Mouse (Mus musculus) testis, adult 2 months (tissue): ENCODE data around the gene Nap1l1. TPM values are rescaled to one million over a fixed set of nuclear protein-coding genes. Genes with fewer than 3 reads are reported as not detected.

ENCODE experiments used
- H3K27ac ChIP-seq: fragments of 200-500 bp; 2 replicates; pipeline ENCODE4 v1.5.1; 2012; ENCODE audit warnings: low read depth, low read length; ENCODE audit not compliant: control insufficient read depth, insufficient read depth
- H3K27me3 ChIP-seq: fragments of 200-500 bp; 2 replicates; pipeline ENCODE4 v1.6.1; 2012; ENCODE audit warnings: mild to moderate bottlenecking, low read length, moderate library complexity; ENCODE audit not compliant: control insufficient read depth, insufficient read depth
- H3K36me3 ChIP-seq: fragments of 200-500 bp; 2 replicates; pipeline ENCODE4 v1.6.1; 2012; ENCODE audit warnings: mild to moderate bottlenecking, low read length; ENCODE audit not compliant: control insufficient read depth, insufficient read depth
- H3K4me1 ChIP-seq: fragments of 200-500 bp; 2 replicates; pipeline ENCODE4 v1.6.1; 2012; ENCODE audit warnings: low read length; ENCODE audit not compliant: control insufficient read depth, insufficient read depth
- H3K4me3 ChIP-seq: fragments of 200-500 bp; 2 replicates; pipeline ENCODE4 v1.5.1; 2012; ENCODE audit warnings: low read depth, mild to moderate bottlenecking, low read length, moderate library complexity, mixed read lengths; ENCODE audit not compliant: control insufficient read depth
- CTCF ChIP-seq: fragments of 200-500 bp; IDR thresholded peaks from 2 replicates; pipeline ENCODE4 v1.5.1; 2012; ENCODE audit warnings: low read depth, mild to moderate bottlenecking, inconsistent platforms, low read length, moderate library complexity; ENCODE audit not compliant: control insufficient read depth, insufficient read depth, insufficient replicate concordance
- POLR2A ChIP-seq: fragments of 200-500 bp; IDR thresholded peaks from 2 replicates; pipeline ENCODE4 v1.6.1; 2012; ENCODE audit warnings: low read depth, mild to moderate bottlenecking, inconsistent platforms, low read length, moderate library complexity; ENCODE audit not compliant: control insufficient read depth
- polyA plus RNA-seq: library from polyadenylated mRNA; depleted of rRNA; stranded (reverse); fragments of >200 nt; gene quantifications from 2 replicates; pipeline ENCODE4 v1.2.3, GENCODE M21; 2012

The Nap1l1 gene
- polyA plus RNA-seq, 1 experiment = 23.5 TPM

- TF ChIP-seq POLR2A = no peak
- TF ChIP-seq CTCF = no peak
- H3K36me3 ChIP-seq = no peaks in the 10 kb centered on the region
- H3K4me3 ChIP-seq = no peak overlapping the region
- peaks cover 18% of the 10 kb centered on the region for H3K4me1 ChIP-seq
- 0 out of 2 replicates have a peak, but pooled peaks cover 2% of the 10 kb centered on the region for H3K27me3 ChIP-seq
- no peak overlapping the region for H3K27ac ChIP-seq
These were observed 37.0 kb downstream of the Nap1l1 start for GRCm38 (mm10) chr10:111509981-111510380.

GRCm38 (mm10) chr10:111510798-111511197 is 37.8 kb downstream of the Nap1l1 start:
- peaks cover 15% of the 10 kb centered on the region for H3K4me1 ChIP-seq
- 0 out of 2 replicates have a peak, but pooled peaks cover 2% of the 10 kb centered on the region for H3K27me3 ChIP-seq
- no peak overlapping the region for H3K4me3 ChIP-seq
- TF ChIP-seq POLR2A (no peak), CTCF (no peak)
- no peak overlapping the region for H3K27ac ChIP-seq
- no peaks in the 10 kb centered on the region for H3K36me3 ChIP-seq

GRCm38 (mm10) chr10:111512036-111512568 is 39.1 kb downstream of the Nap1l1 start:
- TF ChIP-seq POLR2A (no peak), CTCF (no peak)
- Histone ChIP-seq H3K4me1 (peaks cover 7% of the 10 kb centered on the region), H3K36me3 (no peaks in the 10 kb centered on the region), H3K27ac (no peak overlapping the region), H3K27me3 (no peaks in the 10 kb centered on the region), H3K4me3 (no peak overlapping the region)

DNA sequence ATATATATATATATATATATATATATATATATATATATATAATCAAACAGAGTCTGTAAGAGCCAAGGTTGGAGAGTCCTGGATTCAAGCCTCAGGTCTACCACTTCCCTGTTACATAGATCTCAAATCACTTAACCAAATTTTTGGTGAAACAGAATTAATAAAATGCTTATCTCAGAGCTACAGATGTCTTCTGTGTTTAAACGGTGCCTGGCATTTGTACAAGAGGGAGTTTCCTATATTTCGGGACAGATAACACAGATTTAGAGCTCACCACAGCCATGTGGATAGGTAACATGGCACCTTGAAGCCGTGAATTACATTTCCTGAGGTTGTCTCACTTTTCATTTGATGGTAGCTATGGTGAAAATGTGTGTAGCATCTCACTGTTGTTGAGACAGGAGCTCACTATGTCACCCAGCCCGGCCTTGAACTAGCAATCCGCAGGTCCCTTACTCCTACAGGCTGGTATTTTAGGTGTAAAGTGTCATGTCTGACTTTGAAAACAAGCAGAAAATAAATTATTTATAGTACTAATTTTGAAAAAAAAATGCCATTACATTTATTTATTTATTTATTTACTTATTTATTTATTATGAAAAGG is 41.4 kb downstream of the Nap1l1 start:
- TF ChIP-seq POLR2A (no peak), CTCF (no peak)
- Histone ChIP-seq H3K4me3 (no peak overlapping the region), H3K36me3 (no peaks in the 10 kb centered on the region), H3K27me3 (no peaks in the 10 kb centered on the region), H3K4me1 (no peaks in the 10 kb centered on the region; the same call in 1 of the 2 replicates), H3K27ac (no peak overlapping the region)

DNA sequence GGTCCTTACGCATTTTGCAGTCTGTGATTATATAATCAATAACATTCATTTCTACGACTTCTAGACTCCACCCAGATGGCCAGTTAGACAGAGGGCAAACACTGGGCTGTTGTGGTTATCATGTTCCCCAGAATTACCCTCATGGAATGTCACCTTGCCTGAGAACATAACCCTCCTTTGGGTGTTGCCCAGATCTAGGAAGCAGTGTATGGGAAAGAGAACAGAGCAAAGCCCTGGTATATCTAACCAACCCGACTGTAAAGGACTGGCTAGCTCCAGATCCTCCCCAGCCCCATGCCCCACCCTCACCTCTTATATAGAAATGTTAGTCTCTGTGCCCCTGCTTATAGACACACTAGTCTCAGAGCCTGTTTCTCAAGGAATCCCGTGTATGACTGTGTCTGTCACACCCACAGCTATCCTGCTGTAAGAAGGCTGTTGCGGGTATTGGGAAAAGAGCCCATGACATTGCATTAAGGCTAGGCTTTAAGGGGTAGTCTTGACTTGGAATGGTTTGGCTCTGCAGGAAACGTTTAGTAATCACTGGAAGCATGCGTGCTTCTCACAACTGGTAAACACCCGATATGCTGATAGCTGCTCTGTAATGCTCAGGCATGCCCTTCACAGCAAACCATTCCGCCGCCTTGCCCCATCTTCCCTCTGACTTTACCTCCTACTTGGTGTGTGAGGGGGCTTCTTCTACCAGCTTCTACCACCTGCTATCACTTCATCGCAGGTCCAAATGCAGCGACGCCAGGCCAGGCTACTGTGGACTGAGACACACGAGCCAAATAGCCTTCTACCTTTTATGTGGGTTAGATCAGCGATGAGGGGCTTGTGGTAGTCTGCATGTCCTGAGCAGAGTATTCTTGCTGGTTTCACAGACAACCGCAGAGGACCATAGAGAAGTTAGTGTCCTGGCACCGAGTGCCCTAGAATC is 42.3 kb downstream of the Nap1l1 start:
- no peak overlapping the region for H3K4me3 ChIP-seq
- TF ChIP-seq POLR2A (no peak), CTCF (no peak)
- no peaks in the 10 kb centered on the region for H3K36me3 ChIP-seq
- H3K4me1 ChIP-seq = peaks cover 8% of the 10 kb centered on the region
- H3K27me3 ChIP-seq = no peaks in the 10 kb centered on the region
- no peak overlapping the region for H3K27ac ChIP-seq

DNA sequence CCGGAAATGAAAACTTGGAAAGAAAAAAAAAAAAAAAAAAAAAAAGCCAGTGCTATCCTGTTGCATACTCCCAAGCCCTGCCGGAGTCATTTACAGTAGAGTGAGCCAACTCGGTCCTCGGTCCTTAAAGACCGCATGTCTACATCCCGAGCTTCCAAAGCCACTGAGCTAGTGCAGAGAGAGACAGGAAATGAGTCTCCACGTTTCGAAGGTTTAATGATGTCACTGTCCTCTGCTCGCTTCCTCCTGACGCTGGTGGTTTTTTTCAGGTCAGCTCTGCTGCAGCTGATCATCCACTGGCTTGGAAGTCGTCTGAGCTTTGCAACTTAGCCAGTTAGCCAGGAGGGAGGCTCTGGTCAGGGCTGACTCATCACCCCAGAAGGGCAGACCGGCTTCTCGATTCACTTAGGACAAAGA is 43.2 kb downstream of the Nap1l1 start:
- Histone ChIP-seq H3K27ac (no peak overlapping the region), H3K36me3 (no peaks in the 10 kb centered on the region), H3K4me3 (no peak overlapping the region), H3K27me3 (no peaks in the 10 kb centered on the region), H3K4me1 (peaks cover 8% of the 10 kb centered on the region)
- TF ChIP-seq CTCF (no peak), POLR2A (no peak)

DNA sequence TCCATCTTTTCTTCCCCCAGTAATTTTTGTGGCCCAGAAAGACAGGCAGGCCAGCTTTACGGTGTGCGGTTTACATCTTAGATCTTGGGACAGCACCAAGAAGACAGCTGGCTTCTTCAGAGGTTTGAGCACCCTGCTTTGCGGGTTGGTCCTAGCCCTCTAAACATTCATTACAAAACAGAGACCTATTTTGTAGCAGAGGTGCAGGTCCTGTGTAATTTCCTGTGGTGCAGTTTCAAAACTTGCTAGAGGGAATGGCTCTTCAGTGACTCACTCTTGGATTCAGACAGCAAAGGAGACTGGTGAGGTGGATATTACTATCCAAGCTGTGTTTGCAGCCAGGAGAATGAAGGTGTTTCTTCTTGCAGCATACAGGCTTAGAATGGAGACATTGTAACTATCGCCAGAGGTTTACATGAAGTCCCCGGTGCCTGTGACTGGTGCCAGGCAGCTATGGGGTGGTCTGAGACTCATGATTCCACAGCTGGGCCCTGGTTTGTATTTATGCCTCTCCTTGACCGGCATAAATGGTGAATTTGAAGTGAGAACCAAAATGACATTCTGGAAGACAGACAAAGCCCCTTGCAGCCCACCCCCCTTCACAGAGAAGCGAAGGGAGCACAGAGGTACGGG is 43.9 kb downstream of the Nap1l1 start:
- Histone ChIP-seq H3K27me3 (no peaks in the 10 kb centered on the region), H3K4me1 (peaks cover 8% of the 10 kb centered on the region), H3K27ac (no peak overlapping the region), H3K4me3 (no peak overlapping the region), H3K36me3 (no peaks in the 10 kb centered on the region)
- TF ChIP-seq POLR2A = no peak
- TF ChIP-seq CTCF = no peak
